Mouse (Mus musculus): Measurements from ENCODE around the gene Rapgef2.

DNA sequence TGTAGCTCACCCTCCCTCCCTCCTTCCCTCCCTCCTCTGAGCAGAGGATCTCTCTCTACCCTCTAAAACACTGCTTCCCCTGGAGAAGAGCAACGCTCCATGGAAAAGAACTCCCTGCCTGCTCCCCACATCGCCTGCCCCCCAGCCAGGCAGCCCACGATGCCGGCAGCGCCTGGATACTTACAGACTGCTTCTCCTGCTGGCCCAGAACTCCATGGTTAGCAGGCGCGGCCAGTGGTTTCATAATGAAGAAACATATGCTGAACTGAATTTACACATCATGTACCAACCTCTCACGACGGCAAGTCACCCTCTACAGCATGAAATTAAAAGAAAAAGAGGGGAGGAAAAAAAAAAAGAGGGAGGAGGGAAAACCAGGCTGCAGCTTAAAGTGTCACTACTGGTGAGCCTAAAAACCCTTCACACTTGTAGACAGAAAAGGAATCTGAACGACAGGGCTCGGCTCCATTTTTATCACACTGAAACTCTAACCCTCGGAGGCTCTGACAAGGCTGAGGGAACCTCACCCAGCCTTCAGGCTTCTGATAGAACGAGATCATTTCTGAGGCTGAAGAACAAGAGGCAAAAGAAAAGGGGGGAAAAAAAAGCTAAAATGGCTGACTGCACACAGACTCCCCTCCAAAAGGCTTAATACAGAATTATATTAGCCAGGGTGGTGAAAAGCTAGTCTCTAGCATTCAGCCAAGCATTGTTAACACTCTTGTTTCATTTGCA is 141.5 kb downstream of the Rapgef2 start:
- TF ChIP-seq CTCF (IDR thresholded peaks at IDR 0.05; ENCODE audit: borderline replicate concordance, extremely low read depth, insufficient read depth, insufficient read length) (no peak), POLR2A (IDR thresholded peaks at IDR 0.05; ENCODE audit: borderline replicate concordance, extremely low read depth, insufficient read depth, insufficient read length, poor library complexity, severe bottlenecking) (no peak)

Data from brain, embryonic 14.5 days (tissue).